In genomic region chr6:113469432-113469831, GRCm38 (mm10) we compare ENCODE assay signal across 8 mouse cellular contexts. TPM values are rescaled to one million over a fixed set of nuclear protein-coding genes. Genes with fewer than 3 reads are reported as not detected.
DNase-seq lines count a peak whose midpoint lies in the region; ATAC-seq and TF ChIP-seq lines count a peak whose summit lies in the region.

No protein-coding gene starts in this region.

- H3K27ac ChIP-seq in forebrain, embryonic 12.5 days = no peak overlapping the region
- H3K27ac ChIP-seq in neural tube, embryonic 14.5 days (ENCODE audit: low read depth, low read length) = no peak overlapping the region; the same call in 1 of the 2 replicates

- H3K4me2 ChIP-seq in forebrain, embryonic 12.5 days = peak overlapping the region; percentile 59
- H3K4me2 ChIP-seq in neural tube, embryonic 14.5 days (ENCODE audit: low read depth, low read length) = peak overlapping the region; percentile 49

- intact Hi-C loops in heart, postnatal 10 days (cut with DNase I) = loop anchor here (1.0 to 5.0 kb wide), 2 partner anchors 28 to 127 kb away; partner anchors contain the start of gene Camk1

- H3K27me3 ChIP-seq in forebrain, embryonic 12.5 days = peaks cover 55% of the 10 kb centered on the region
- H3K27me3 ChIP-seq in neural tube, embryonic 14.5 days (ENCODE audit: control insufficient read depth, insufficient read depth, low read length) = peaks cover 4% of the 10 kb centered on the region

- H3K36me3 ChIP-seq in forebrain, embryonic 12.5 days (replicated peaks) = no peaks in the 10 kb centered on the region
- no peaks in the 10 kb centered on the region for H3K36me3 ChIP-seq in neural tube, embryonic 14.5 days (ENCODE audit: control insufficient read depth, insufficient read depth, low read length)

- peak; percentile 85 for DNase-seq in ES-CJ7 (ENCODE audit: low read depth, low spot score)
- peak; percentile 80 to 89 for DNase-seq in heart, postnatal 10 days
- DNase-seq in kidney, postnatal 25 days = peak; percentile 87 to 88
- DNase-seq in lung, adult 2 months = peak; percentile 84
- DNase-seq in testis, postnatal 10 days (ENCODE audit: low spot score) = peak; percentile 93

- peaks cover 11% of the 10 kb centered on the region for H3K4me1 ChIP-seq in forebrain, embryonic 12.5 days
- peaks cover 12% of the 10 kb centered on the region for H3K4me1 ChIP-seq in lung, adult 2 months (ENCODE audit: control insufficient read depth, insufficient read depth, low read length)
- peaks cover 4% of the 10 kb centered on the region; the same call in 1 of the 2 replicates for H3K4me1 ChIP-seq in neural tube, embryonic 14.5 days (ENCODE audit: control insufficient read depth, insufficient read depth, low read length)

- TF ChIP-seq CTCF in lung, adult 2 months (IDR thresholded peaks at IDR 0.05; ENCODE audit: insufficient read depth, low read length) = peak; percentile 79

- peak; percentile 63; the same call in 1 of the 2 replicates for ATAC-seq in cerebellum, adult (ENCODE audit: insufficient number of reproducible peaks, low FRiP score, low TSS enrichment)
- peak; percentile 79 for ATAC-seq in forebrain, embryonic 12.5 days (ENCODE audit: low FRiP score)
- ATAC-seq in neural tube, embryonic 14.5 days (ENCODE audit: low read depth) = peak; percentile 76

- peak overlapping the region; percentile 33 for H3K9ac ChIP-seq in forebrain, embryonic 12.5 days
- H3K9ac ChIP-seq in neural tube, embryonic 14.5 days (replicated peaks; ENCODE audit: low read depth, low read length) = 0 out of 2 replicates have a peak overlapping the region, but pooled peaks have one; percentile 11

- H3K9me3 ChIP-seq in forebrain, embryonic 12.5 days = no peaks in the 10 kb centered on the region
- no peaks in the 10 kb centered on the region for H3K9me3 ChIP-seq in neural tube, embryonic 14.5 days (ENCODE audit: control insufficient read depth, low read length)

- no peak for TF ChIP-seq POLR2A in lung, adult 2 months (IDR thresholded peaks at IDR 0.05; ENCODE audit: borderline replicate concordance, extremely low read depth, low read depth, low read length)

- H3K4me3 ChIP-seq in forebrain, embryonic 12.5 days (replicated peaks) = peak overlapping the region; percentile 35
- H3K4me3 ChIP-seq in lung, adult 2 months (replicated peaks; ENCODE audit: extremely low read depth, low read depth, low read length) = peak overlapping the region; percentile 46
- peak overlapping the region; percentile 32 for H3K4me3 ChIP-seq in neural tube, embryonic 14.5 days (ENCODE audit: low read depth, low read length)

- WGBS in forebrain, embryonic 12.5 days = 1% methylated on average over 30 of the region's 31 CpGs
- 3% methylated on average over 31 of the region's 31 CpGs for WGBS in lung, adult 2 months
- WGBS in neural tube, embryonic 14.5 days = under 1% methylated on average over 31 of the region's 31 CpGs

RNA-seq across cellular contexts. Expression of gene Il17rc, which starts 1.8 kb away (rescaled TPM):
- 1.6 and 2.2 TPM in 2 replicates for polyA plus RNA-seq in forebrain, embryonic 12.5 days (2016; fragmentation: Nextera tagmentation; extraction: Ambion mirVana)
- total RNA-seq in heart, postnatal 10 days (2021) = 10 to 100 TPM in 1 of 2 experiments, 1 to 10 TPM in 1; 8.9 to 11.3 TPM
- 75.5 and 100.0 TPM in 2 replicates for polyA plus RNA-seq in lung, adult 2 months (2012; rRNA removed)
- polyA plus RNA-seq in neural tube, embryonic 14.5 days (2014; fragmentation: Nextera tagmentation; extraction: Ambion mirVana) = 1.6 and 2.4 TPM in 2 replicates

RNA-seq across cellular contexts. Expression of gene Il17re, which starts 11.1 kb away (rescaled TPM):
- 0.46 and 0.55 TPM in 2 replicates for polyA plus RNA-seq in forebrain, embryonic 12.5 days (2016; fragmentation: Nextera tagmentation; extraction: Ambion mirVana)
- 1 to 10 TPM; 1.1 to 1.2 TPM for total RNA-seq in heart, postnatal 10 days (2021)
- polyA plus RNA-seq in lung, adult 2 months (2012; rRNA removed) = 57.2 and 62.4 TPM in 2 replicates
- 0.21 and 0.28 TPM in 2 replicates for polyA plus RNA-seq in neural tube, embryonic 14.5 days (2014; fragmentation: Nextera tagmentation; extraction: Ambion mirVana)

RNA-seq across cellular contexts. Expression of gene Creld1, which starts 13.7 kb away (rescaled TPM):
- 39.6 and 43.1 TPM in 2 replicates for polyA plus RNA-seq in forebrain, embryonic 12.5 days (2016; fragmentation: Nextera tagmentation; extraction: Ambion mirVana)
- total RNA-seq in heart, postnatal 10 days (2021) = 10 to 100 TPM; 38.9 to 41.6 TPM
- 22.9 and 30.4 TPM in 2 replicates for polyA plus RNA-seq in lung, adult 2 months (2012; rRNA removed)
- polyA plus RNA-seq in neural tube, embryonic 14.5 days (2014; fragmentation: Nextera tagmentation; extraction: Ambion mirVana) = 66.4 and 72.4 TPM in 2 replicates

RNA-seq across cellular contexts. Expression of gene Jagn1, which starts 27.1 kb away (rescaled TPM):
- 68.5 and 71.3 TPM in 2 replicates for polyA plus RNA-seq in forebrain, embryonic 12.5 days (2016; fragmentation: Nextera tagmentation; extraction: Ambion mirVana)
- total RNA-seq in heart, postnatal 10 days (2021) = 10 to 100 TPM; 26.8 to 28.2 TPM
- polyA plus RNA-seq in lung, adult 2 months (2012; rRNA removed) = 39.0 and 48.0 TPM in 2 replicates
- 91.1 and 96.4 TPM in 2 replicates for polyA plus RNA-seq in neural tube, embryonic 14.5 days (2014; fragmentation: Nextera tagmentation; extraction: Ambion mirVana)

RNA-seq across cellular contexts. Expression of gene Prrt3, which starts 32.3 kb away (rescaled TPM):
- 2.3 and 2.4 TPM in 2 replicates for polyA plus RNA-seq in forebrain, embryonic 12.5 days (2016; fragmentation: Nextera tagmentation; extraction: Ambion mirVana)
- not detected for total RNA-seq in heart, postnatal 10 days (2021)
- 0.24 and 0.27 TPM in 2 replicates for polyA plus RNA-seq in lung, adult 2 months (2012; rRNA removed)
- 8.4 and 9.1 TPM in 2 replicates for polyA plus RNA-seq in neural tube, embryonic 14.5 days (2014; fragmentation: Nextera tagmentation; extraction: Ambion mirVana)

Comparison
In these comparisons a context has a peak if more than half of its experiments do, and no peak if none do; other contexts are left out.
1. RNA of gene Il17rc, which starts 1.8 kb away (polyA plus RNA-seq): 75.5 to 100.0 TPM in lung, adult 2 months; 1.6 to 2.2 TPM in forebrain, embryonic 12.5 days and 1.6 to 2.4 TPM in neural tube, embryonic 14.5 days; every median in the first group is over 10 times any median in the second.
2. RNA of gene Il17re, which starts 11.1 kb away (polyA plus RNA-seq): 57.2 to 62.4 TPM in lung, adult 2 months; 0.46 to 0.55 TPM in forebrain, embryonic 12.5 days and 0.21 to 0.28 TPM in neural tube, embryonic 14.5 days; every median in the first group is over 10 times any median in the second.
3. Peak in every context shown above with its lines, with median percentiles within 50 percentile points of each other: DNase-seq, ATAC-seq and H3K4me3 ChIP-seq.